Mouse (Mus musculus): ENCODE measurements around the gene Gyg. TPM values are rescaled to one million over a fixed set of nuclear protein-coding genes. Genes with fewer than 3 reads are reported as not detected.

Gyg gene
- total and polyA plus RNA-seq, 3 experiments = 19.6 to 26.2 (median 22.7) TPM

DNA sequence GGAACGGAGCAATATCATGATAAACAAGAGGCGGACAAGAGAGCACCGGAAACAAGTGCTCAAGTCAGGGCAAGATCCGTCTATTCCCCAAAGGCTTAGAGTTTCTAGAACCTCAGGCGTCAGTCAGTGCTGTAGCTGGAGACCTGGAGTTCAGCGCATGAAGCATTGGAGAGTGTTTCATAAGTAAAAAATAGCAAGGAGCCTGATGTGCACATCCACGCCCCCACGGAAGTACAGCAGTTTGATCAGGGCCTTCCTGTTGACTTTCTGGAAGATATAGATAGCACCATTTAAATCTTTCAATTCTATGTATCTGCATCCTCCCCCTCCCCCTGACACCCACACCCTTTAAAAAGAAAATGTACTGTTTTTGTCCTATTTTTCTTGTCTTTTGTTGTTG lies 50.8 kb downstream of the Gyg start:
- Histone ChIP-seq H3K27ac (ENCODE audit: insufficient read depth, low read depth) (no peak overlapping the region), H3K36me3 (replicated peaks in 1 of 2; ENCODE audit: control insufficient read depth in 1 of 2, insufficient read depth in 1 of 2, low read length in 1 of 2) (peaks cover 28 to 54% of the 10 kb centered on the region in 2 experiments), H3K27me3 (replicated peaks) (no peaks in the 10 kb centered on the region), H3K4me1 (ENCODE audit: control insufficient read depth in 1 of 2, insufficient read depth in 2 of 2) (no peaks in the 10 kb centered on the region), H3K9me3 (replicated peaks; ENCODE audit: low read length) (no peaks in the 10 kb centered on the region), H3K4me3 (replicated peaks in 1 of 3; ENCODE audit: low read depth in 2 of 3, low read length in 2 of 3, poor library complexity in 1 of 3) (no peak overlapping the region), H3K79me2 (replicated peaks; ENCODE audit: control insufficient read depth, extremely low read depth, insufficient read depth, poor library complexity, severe bottlenecking) (no peaks in the 10 kb centered on the region), H3K9ac (ENCODE audit: insufficient read depth, low read depth) (no peak overlapping the region), H3K4me2 (ENCODE audit: insufficient read depth, low read depth, poor library complexity, severe bottlenecking) (no peak overlapping the region)
- in situ Hi-C loops (cut with MboI; ENCODE audit: low pct_ligation_motif_present, low pct_unique_long_range_greater_than_20kb, low sequenced_read_pairs) = no loop called here
- dilution Hi-C loops (cut with MboI; ENCODE audit: extremely low pct_ligation_motif_present, extremely low pct_unique_long_range_greater_than_20kb, low sequenced_read_pairs) = no loop called here
- TF ChIP-seq PAX5 (IDR thresholded peaks at IDR 0.05; ENCODE audit: low read length) (no peak), BHLHE40 (IDR thresholded peaks at IDR 0.05; ENCODE audit: low read depth, low read length) (no peak), IRF4 (IDR thresholded peaks at IDR 0.05; ENCODE audit: low read depth, low read length) (no peak), ELF1 (IDR thresholded peaks at IDR 0.05; ENCODE audit: low read depth, low read length) (no peak), NELFE (IDR thresholded peaks at IDR 0.05; ENCODE audit: low read depth, low read length) (no peak), JUN (IDR thresholded peaks at IDR 0.05; ENCODE audit: insufficient read depth, low read depth, low read length) (no peak)
- no peak for DNase-seq (ENCODE audit: extremely low read depth)

DNA sequence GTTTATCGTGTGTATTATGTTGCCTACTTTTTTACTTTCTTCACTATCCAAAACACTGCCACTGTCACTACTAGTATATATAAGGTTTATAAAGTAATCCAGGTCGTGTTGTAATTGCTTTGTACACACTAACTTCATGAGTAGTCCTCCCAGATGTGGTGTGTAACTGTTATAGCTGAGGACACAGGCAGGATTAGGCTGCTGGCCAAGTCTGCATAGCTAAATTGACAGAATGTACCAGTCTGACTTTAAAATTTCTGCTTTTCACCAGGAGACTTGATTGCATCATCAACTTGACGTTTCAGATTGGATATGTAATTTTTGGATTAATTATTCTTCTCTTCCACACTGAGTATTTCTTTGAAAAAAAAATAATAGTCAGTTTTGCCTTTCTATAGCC lies 51.3 kb downstream of the Gyg start:
- no peak overlapping the region for H3K4me2 ChIP-seq (ENCODE audit: insufficient read depth, low read depth, poor library complexity, severe bottlenecking)
- peaks cover 28 to 49% of the 10 kb centered on the region in 2 experiments for H3K36me3 ChIP-seq (replicated peaks in 1 of 2; ENCODE audit: control insufficient read depth in 1 of 2, insufficient read depth in 1 of 2, low read length in 1 of 2)
- H3K9ac ChIP-seq (ENCODE audit: insufficient read depth, low read depth) = no peak overlapping the region
- no peaks in the 10 kb centered on the region for H3K79me2 ChIP-seq (replicated peaks; ENCODE audit: control insufficient read depth, extremely low read depth, insufficient read depth, poor library complexity, severe bottlenecking)
- no peaks in the 10 kb centered on the region for H3K27me3 ChIP-seq (replicated peaks)
- DNase-seq (ENCODE audit: extremely low read depth) = no peak
- in situ Hi-C loops (cut with MboI; ENCODE audit: low pct_ligation_motif_present, low pct_unique_long_range_greater_than_20kb, low sequenced_read_pairs) = no loop called here
- no peaks in the 10 kb centered on the region for H3K4me1 ChIP-seq (ENCODE audit: control insufficient read depth in 1 of 2, insufficient read depth in 2 of 2)
- no peak overlapping the region for H3K27ac ChIP-seq (ENCODE audit: insufficient read depth, low read depth)
- dilution Hi-C loops (cut with MboI; ENCODE audit: extremely low pct_ligation_motif_present, extremely low pct_unique_long_range_greater_than_20kb, low sequenced_read_pairs) = no loop called here
- no peak for TF ChIP-seq MXI1 (IDR thresholded peaks at IDR 0.05; ENCODE audit: low read depth, low read length)
- no peak for TF ChIP-seq CTCF (conservative IDR thresholded peaks at IDR 0.05 in 1 of 2, IDR thresholded peaks at IDR 0.05 in 1 of 2; ENCODE audit: low read depth in 2 of 2, low read length in 2 of 2)
- TF ChIP-seq E2F4 (IDR thresholded peaks at IDR 0.05; ENCODE audit: insufficient replicate concordance, low read depth, low read length) = no peak
- TF ChIP-seq GABPA (IDR thresholded peaks at IDR 0.05; ENCODE audit: insufficient replicate concordance, low read depth, low read length) = no peak
- TF ChIP-seq MAX (IDR thresholded peaks at IDR 0.05; ENCODE audit: low read length) = no peak
- no peak for TF ChIP-seq CHD1 (IDR thresholded peaks at IDR 0.05; ENCODE audit: low read depth, low read length)
- TF ChIP-seq MYC (IDR thresholded peaks at IDR 0.05; ENCODE audit: low read depth, low read length) = no peak
- no peak for TF ChIP-seq RCOR1 (conservative IDR thresholded peaks at IDR 0.05; ENCODE audit: low read depth, low read length)
- no peak for TF ChIP-seq ETS1 (conservative IDR thresholded peaks at IDR 0.05; ENCODE audit: low read depth, low read length)
- TF ChIP-seq ZMIZ1 (IDR thresholded peaks at IDR 0.05; ENCODE audit: low read depth, low read length) = no peak
- TF ChIP-seq POLR2AphosphoS2 (IDR thresholded peaks at IDR 0.05; ENCODE audit: low read depth, low read length) = no peak
- TF ChIP-seq JUN (IDR thresholded peaks at IDR 0.05; ENCODE audit: insufficient read depth, low read depth, low read length) = no peak
- no peak for TF ChIP-seq EP300 (IDR thresholded peaks at IDR 0.05; ENCODE audit: low read length)
- TF ChIP-seq ZC3H11A (IDR thresholded peaks at IDR 0.05; ENCODE audit: low read depth, low read length) = no peak
- no peak for TF ChIP-seq RAD21 (IDR thresholded peaks at IDR 0.05; ENCODE audit: low read depth, low read length)
- no peaks in the 10 kb centered on the region for H3K9me3 ChIP-seq (replicated peaks; ENCODE audit: low read length)
- no peak overlapping the region for H3K4me3 ChIP-seq (replicated peaks in 1 of 3; ENCODE audit: low read depth in 2 of 3, low read length in 2 of 3, poor library complexity in 1 of 3)

All from CH12.LX (cell line).